Mouse (Mus musculus) urinary bladder, adult 18-20 months (tissue): ENCODE measurements around the gene Slc41a2.

Source experiments
- DNase-seq, 2 experiments: peaks; one replicate each; pipeline ENCODE4 v3.0.0; 2022; ENCODE audit warnings: low spot score in 2 of 2, mixed read lengths in 2 of 2

Slc41a2 gene

GRCm38 (mm10) chr10:83313033-83313432, 24.6 kb downstream of the Slc41a2 start:
- no peak for DNase-seq

GRCm38 (mm10) chr10:83310356-83310755, 27.3 kb downstream of the Slc41a2 start:
- no peak for DNase-seq

GRCm38 (mm10) chr10:83301687-83302086, 36.0 kb downstream of the Slc41a2 start:
- DNase-seq = peak in 1 of 2 experiments; percentile 2

- DNase-seq = no peak
Observed at GRCm38 (mm10) chr10:83301054-83301453, 36.6 kb downstream of the Slc41a2 start.

- DNase-seq = no peak
Observed at GRCm38 (mm10) chr10:83297017-83297416, 40.7 kb downstream of the Slc41a2 start.

- DNase-seq = no peak
Observed at GRCm38 (mm10) chr10:83294746-83295145, 42.9 kb downstream of the Slc41a2 start.

GRCm38 (mm10) chr10:83293352-83293751, 44.3 kb downstream of the Slc41a2 start:
- no peak for DNase-seq

GRCm38 (mm10) chr10:83291731-83292130, 46.0 kb downstream of the Slc41a2 start:
- DNase-seq = no peak

GRCm38 (mm10) chr10:83287828-83288227, 49.9 kb downstream of the Slc41a2 start:
- no peak for DNase-seq

- no peak for DNase-seq
Observed at GRCm38 (mm10) chr10:83286399-83286798, 51.3 kb downstream of the Slc41a2 start.

DNA sequence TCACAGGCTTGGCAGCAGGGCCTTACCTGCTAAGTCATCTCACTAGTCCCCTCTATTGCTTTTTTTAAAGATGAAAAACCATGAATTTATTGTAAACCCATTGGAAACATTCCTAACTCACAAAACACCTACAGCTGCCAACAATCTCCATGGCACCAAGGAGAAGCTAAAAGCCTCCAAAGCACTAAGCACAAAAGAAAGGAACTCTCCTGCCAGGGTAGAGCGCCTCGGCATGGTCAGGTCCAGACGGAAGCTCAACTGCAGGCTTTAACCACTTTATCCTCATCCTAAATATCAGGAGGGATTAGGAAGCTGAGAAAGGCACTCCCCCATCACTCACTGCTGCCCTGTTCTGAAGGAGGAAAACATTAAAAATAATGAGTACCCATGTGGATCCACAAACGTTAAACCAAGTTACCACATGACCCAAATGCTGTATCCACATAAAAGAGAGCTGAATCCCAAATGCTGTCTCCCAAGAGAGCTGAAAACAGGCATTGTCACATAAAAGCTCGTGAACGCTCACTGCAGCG, 51.9 kb downstream of the Slc41a2 start:
- DNase-seq = no peak

GRCm38 (mm10) chr10:83284916-83285315, 52.8 kb downstream of the Slc41a2 start:
- no peak for DNase-seq

DNA sequence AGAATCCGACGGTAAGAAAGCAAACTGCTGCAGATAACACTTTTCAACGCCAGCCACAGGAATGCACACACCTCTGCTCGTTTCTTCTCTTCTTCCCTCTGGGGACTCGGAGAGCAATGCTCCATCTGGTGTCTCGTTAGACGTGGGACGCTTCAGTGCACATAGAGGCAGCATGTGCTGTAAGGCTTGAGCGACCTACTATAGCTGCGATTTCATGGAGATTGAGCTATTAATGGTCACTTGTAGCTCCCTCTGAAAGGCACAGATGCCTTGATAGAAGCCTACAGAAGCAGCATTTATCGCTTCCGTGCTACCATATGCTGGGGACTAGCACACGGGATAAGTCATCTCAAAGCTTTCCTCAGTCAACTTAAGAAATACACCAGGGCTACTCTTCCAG, 71.0 kb downstream of the Slc41a2 start:
- no peak for DNase-seq

- no peak for DNase-seq
Observed at GRCm38 (mm10) chr10:83266241-83266640, 71.4 kb downstream of the Slc41a2 start.

GRCm38 (mm10) chr10:83264680-83265079, 73.0 kb downstream of the Slc41a2 start:
- DNase-seq = no peak

DNA sequence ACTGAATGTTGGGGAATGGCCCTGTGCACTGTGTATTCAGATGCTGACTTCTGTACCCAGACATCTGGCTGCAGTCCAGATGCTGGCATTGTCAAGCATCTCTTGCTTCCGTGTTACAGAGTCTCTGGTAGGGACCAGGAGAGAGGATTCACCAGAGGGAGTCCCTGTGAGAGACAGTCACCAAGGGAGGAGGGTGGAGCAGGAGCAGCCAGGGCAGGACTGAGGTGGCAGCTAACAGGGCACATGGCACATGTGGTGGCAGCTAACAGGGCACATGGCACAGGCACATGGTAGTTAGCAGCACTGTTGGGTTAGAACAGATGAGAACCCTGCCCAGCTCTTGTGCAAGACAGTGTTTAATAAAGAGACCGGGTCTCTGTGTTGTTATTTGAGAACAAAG, 73.6 kb downstream of the Slc41a2 start:
- no peak for DNase-seq

DNA sequence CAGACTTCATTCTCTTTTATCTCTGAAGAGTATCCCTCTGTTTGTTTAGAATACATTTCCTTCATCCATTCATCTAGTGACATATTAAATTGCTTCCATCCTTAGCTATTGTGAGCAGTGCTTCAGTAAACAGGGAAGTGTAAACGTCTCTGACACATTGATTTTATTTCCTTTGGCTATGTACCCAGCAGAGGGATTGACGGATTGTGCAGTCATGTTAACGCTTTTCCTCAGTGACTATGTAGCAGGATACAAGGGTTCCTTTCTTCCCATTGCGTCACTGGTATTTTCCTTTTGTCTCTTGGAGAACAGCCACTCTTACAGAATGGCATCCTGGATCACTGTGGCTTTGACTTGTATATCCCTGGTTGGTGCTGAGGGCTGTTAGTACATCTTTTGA, 76.4 kb downstream of the Slc41a2 start:
- no peak for DNase-seq

GRCm38 (mm10) chr10:83251377-83251776, 86.3 kb downstream of the Slc41a2 start:
- DNase-seq = no peak

GRCm38 (mm10) chr10:83248036-83248435, 89.6 kb downstream of the Slc41a2 start:
- no peak for DNase-seq

DNA sequence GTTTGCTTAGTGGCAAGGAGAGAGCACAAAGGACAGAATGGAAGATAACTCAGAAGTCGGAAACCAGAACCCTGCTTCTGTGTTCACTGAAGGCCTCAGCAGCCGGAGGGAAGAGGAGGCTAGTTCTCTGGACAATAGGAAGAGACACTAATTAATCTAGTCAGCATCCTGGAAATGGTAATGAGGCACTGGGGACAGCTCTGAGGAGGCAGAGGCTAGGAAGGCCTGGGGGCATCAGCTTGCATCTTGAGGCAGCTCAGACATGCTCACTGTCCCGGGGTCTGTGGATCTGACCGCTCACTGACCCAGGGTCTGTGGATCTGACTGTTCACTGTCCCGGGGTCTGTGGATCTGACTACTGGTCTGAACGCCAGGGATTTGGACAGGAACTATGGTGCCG, 92.0 kb downstream of the Slc41a2 start:
- DNase-seq = no peak

GRCm38 (mm10) chr10:83244131-83244530, 93.6 kb downstream of the Slc41a2 start:
- DNase-seq = no peak

DNA sequence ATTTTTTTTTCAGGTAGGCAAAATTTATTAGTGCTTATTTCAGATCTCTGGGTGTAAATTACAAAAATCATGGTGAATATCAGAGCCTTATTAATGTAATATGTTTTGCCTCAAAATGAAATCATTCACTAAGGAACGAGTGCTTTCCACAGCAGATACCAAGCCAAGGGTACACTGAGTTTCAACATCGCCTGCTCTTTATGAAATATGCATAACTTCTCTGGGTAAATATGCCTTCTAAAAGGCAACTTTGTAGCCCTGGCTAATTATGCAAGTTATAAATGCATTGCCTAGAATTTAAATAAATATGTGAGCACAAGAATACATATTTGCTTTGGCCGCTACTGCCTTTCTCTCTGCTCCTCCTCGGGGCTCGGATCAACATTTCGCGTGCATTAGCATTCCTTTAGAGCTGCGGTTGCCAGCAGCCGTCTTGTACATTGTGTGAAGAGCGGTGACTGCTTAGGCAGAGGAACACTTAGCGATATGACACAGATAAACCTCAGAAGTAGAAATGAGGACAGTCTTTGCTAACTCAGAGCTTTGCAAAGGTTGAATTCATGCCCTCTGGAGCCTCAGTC, 95.5 kb downstream of the Slc41a2 start:
- no peak for DNase-seq

DNA sequence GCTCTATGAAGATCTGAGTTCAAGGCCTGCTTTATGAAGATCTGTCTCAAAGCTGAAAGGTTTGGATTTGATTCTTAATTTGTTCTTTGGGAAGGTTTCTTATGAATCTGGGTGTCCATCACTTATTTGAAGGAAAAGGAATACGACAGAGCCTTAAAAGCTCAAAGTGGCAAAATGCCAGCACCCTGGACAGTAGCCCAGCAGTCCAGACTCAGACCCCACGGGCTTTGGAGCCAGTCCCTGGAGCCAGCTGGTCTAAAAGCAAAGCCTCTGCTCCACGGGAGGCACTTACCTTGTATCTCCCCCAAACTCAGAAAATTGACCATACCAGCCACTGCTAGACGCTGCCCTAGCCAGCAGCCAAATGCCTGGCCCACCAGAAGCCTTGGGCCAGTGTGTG, 103.3 kb downstream of the Slc41a2 start:
- no peak for DNase-seq

DNA sequence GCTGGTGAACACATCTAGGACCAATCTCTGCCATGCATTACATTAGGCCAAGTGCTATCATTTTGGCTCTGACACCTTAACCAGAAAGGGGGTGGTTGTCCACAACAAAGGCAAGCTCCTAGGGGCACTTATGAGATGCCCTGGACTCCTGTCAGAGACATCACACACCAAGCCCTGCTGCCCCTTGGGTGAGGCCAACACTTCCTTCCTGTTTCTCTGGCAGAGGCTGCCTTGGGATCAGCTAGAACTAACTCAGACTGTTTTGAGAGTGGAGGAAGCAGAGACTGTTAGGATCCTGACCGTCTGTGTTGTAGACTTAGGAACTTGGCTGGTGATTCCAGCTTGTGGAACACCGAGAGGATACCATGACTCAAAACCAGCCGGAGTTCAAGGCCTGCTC, 103.7 kb downstream of the Slc41a2 start:
- no peak for DNase-seq
